Mouse (Mus musculus) liver, embryonic 14.5 days (tissue): ENCODE measurements around the gene Myo18b.

Source experiments
- CTCF ChIP-seq: IDR thresholded peaks from 2 replicates; pipeline ENCODE4 v1.5.1; 2016; ENCODE audit warnings: antibody characterized with exemption, low read depth, control low read depth
- EP300 ChIP-seq: IDR thresholded peaks from 2 replicates; pipeline ENCODE4 v1.6.1; 2016; ENCODE audit warnings: antibody characterized with exemption, low read depth

GRCm38 (mm10) chr5:112696683-112697082 lies 199.5 kb downstream of the Myo18b start:
- TF ChIP-seq EP300: no peak
- TF ChIP-seq CTCF: no peak
